Mouse (Mus musculus) midbrain, embryonic 10.5 days (tissue): ENCODE results near the gene Slc25a11. TPM values are rescaled to one million over a fixed set of nuclear protein-coding genes. Genes with fewer than 3 reads are reported as not detected.
A peak's percentile ranks its signal among the peaks of the same experiment; 100 is the strongest.

Experiments
- DNase-seq: peaks from one replicate; pipeline ENCODE4 v3.0.0-alpha.2; 2017; ENCODE audit warnings: low spot score
- H3K27ac ChIP-seq: fragments of 300-500 bp; sonication (generic); replicated peaks from 2 replicates; pipeline ENCODE4 v1.5.1; 2016; ENCODE audit warnings: mild to moderate bottlenecking
- H3K27me3 ChIP-seq: fragments of 300-500 bp; sonication (generic); 2 replicates; pipeline ENCODE4 v1.6.1; 2016; ENCODE audit warnings: low read depth, mild to moderate bottlenecking; ENCODE audit not compliant: poor library complexity, severe bottlenecking
- H3K36me3 ChIP-seq: fragments of 300-500 bp; sonication (generic); 2 replicates; pipeline ENCODE4 v1.6.1; 2016; ENCODE audit warnings: mild to moderate bottlenecking, moderate library complexity
- H3K4me1 ChIP-seq: fragments of 300-500 bp; sonication (generic); 2 replicates; pipeline ENCODE4 v1.6.1; 2016
- H3K4me3 ChIP-seq: fragments of 300-500 bp; sonication (generic); 2 replicates; pipeline ENCODE4 v1.5.1; 2016; ENCODE audit warnings: mild to moderate bottlenecking, moderate library complexity
- H3K9me3 ChIP-seq: fragments of 300-500 bp; sonication (generic); replicated peaks from 2 replicates; pipeline ENCODE4 v1.6.1; 2016; ENCODE audit warnings: mild to moderate bottlenecking
- WGBS: fragments of 180-500 bp; shearing (Covaris S2); methylation state at CpG from one replicate; pipeline ENCODE4 v1.1.7; 2016; 5-methylcytosine and 5-hydroxymethylcytosine counted together
- polyA plus RNA-seq: library from polyadenylated mRNA; unstranded; fragments of >200 nt; fragmentation: Nextera tagmentation; extraction: Ambion mirVana; gene quantifications from 2 replicates; pipeline ENCODE4 v1.2.1, GENCODE M21; 2016

The Slc25a11 gene
- polyA plus RNA-seq, 1 experiment from 2014 or later: 142 TPM

DNA sequence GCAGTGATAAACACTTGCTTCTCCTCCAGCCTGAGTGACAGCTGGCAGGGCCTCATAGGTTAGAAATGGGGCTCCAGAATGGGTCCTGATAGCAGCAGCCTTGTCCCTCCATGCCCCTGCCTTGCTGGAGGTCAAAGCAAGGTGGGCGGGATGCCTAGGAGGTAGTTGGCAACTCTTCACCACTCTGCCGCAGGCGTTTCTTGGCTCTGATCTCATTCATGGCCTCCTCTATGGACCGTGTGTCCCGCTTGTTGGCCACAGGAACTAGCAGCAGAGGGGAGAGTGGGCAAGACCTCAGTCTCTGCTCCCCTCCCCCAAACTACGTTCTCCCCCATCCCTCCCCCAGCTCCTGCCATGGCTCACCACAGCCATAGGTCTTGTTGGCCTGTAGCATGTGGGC, 16.7 kb upstream of the Slc25a11 start:
- Histone ChIP-seq H3K27me3 (no peaks in the 10 kb centered on the region), H3K4me3 (no peak overlapping the region), H3K36me3 (peaks cover 83% of the 10 kb centered on the region), H3K9me3 (no peaks in the 10 kb centered on the region), H3K27ac (no peak overlapping the region), H3K4me1 (peaks cover 18% of the 10 kb centered on the region)
- WGBS: 95% methylated on average over 6 of the region's 6 CpGs
- no peak for DNase-seq

DNA sequence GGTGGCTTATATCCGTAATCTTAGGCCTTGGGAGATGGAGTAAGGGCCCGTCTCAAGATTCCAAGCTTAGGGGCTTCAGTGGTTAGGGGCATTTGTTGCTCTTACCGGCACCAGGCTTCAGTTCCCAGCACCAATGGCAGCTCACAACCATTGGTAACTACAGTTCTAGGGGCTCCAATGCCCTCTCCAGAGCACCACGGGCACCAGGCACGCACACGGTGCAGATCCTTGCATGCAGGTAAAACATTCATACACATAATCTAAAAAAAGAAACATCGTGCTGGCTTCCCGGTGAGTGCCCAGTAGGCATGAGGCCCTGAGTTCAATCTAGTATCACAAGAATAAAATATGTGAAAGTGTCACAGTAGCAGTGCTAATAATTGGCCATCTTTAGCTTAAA, 15.8 kb upstream of the Slc25a11 start:
- WGBS: 85% methylated on average over 8 of the region's 8 CpGs
- Histone ChIP-seq H3K27me3 (no peaks in the 10 kb centered on the region), H3K27ac (no peak overlapping the region), H3K9me3 (no peaks in the 10 kb centered on the region), H3K4me3 (no peak overlapping the region), H3K36me3 (peaks cover 83% of the 10 kb centered on the region), H3K4me1 (peaks cover 21% of the 10 kb centered on the region)
- no peak for DNase-seq

DNA sequence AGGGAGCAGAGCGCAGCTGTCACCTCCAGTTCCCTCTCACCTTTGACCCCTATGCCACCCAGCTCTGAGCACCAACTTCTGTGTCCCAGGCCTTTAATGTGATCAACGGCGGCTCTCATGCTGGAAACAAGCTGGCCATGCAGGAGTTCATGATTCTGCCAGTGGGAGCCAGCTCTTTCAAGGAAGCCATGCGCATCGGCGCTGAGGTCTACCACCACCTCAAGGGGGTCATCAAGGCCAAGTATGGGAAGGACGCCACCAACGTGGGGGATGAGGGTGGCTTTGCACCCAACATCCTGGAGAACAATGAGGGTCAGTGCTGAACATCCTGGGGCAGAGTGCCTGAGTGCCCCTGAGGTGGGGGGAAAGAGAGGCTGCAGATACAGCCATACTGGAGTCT, 13.3 kb upstream of the Slc25a11 start:
- DNase-seq: no peak

DNA sequence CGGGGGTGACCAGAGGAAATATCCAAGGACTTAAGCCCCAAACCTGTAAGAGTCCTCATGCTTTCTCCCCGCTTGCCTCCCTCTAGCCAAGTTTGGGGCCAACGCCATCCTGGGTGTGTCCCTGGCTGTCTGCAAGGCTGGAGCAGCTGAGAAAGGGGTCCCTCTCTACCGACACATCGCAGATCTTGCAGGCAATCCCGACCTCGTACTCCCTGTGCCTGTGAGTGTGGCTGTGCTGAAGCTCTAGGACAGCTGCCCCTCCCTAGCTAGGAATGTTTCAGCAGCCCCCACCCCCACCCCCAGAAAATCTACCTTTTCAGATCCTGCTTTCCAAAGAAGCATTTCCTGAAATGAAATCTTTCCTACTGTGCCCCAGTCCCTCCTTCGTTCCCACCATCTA, 11.7 kb upstream of the Slc25a11 start:
- Histone ChIP-seq H3K36me3 (peaks cover 47% of the 10 kb centered on the region), H3K4me3 (no peak overlapping the region), H3K4me1 (peaks cover 41% of the 10 kb centered on the region), H3K9me3 (no peaks in the 10 kb centered on the region), H3K27me3 (no peaks in the 10 kb centered on the region), H3K27ac (no peak overlapping the region)
- DNase-seq: no peak
- WGBS: 80% methylated on average over 8 of the region's 8 CpGs

More for the DNA sequence above, 13.3 kb upstream of the Slc25a11 start:
- H3K36me3 ChIP-seq: peaks cover 64% of the 10 kb centered on the region
- WGBS: 89% methylated on average over 8 of the region's 8 CpGs
- H3K27ac ChIP-seq: no peak overlapping the region; the same call in 1 of the 2 replicates
- peaks cover 37% of the 10 kb centered on the region for H3K4me1 ChIP-seq
- H3K4me3 ChIP-seq: 0 out of 2 replicates have a peak overlapping the region, but pooled peaks have one; percentile 7
- no peaks in the 10 kb centered on the region for H3K9me3 ChIP-seq
- H3K27me3 ChIP-seq: no peaks in the 10 kb centered on the region

DNA sequence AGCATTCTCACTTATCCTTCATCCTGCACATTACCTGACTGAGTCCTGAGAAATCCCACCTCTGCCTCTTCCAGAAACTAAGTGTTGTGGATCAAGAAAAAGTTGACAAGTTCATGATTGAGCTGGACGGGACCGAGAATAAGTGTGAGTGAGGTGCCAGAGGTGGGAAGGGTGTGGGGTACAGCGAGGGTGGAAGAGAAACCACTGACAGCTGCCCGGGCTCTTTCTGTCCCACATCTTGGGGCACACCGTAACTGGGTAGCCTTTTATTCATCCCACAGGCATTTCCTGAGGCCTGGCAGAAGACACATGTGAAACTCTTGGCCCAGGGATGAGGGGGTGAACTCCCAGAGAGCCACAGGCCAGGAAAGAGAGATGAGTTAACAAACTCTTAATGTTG, 11.2 kb upstream of the Slc25a11 start:
- Histone ChIP-seq H3K4me3 (0 out of 2 replicates have a peak overlapping the region, but pooled peaks have one; percentile 4), H3K4me1 (peaks cover 39% of the 10 kb centered on the region), H3K27ac (peak overlapping the region; percentile 99; the same call in 1 of the 2 replicates), H3K27me3 (no peaks in the 10 kb centered on the region), H3K36me3 (peaks cover 43% of the 10 kb centered on the region), H3K9me3 (no peaks in the 10 kb centered on the region)
- no peak for DNase-seq
- 90% methylated on average over 5 of the region's 5 CpGs for WGBS

DNA sequence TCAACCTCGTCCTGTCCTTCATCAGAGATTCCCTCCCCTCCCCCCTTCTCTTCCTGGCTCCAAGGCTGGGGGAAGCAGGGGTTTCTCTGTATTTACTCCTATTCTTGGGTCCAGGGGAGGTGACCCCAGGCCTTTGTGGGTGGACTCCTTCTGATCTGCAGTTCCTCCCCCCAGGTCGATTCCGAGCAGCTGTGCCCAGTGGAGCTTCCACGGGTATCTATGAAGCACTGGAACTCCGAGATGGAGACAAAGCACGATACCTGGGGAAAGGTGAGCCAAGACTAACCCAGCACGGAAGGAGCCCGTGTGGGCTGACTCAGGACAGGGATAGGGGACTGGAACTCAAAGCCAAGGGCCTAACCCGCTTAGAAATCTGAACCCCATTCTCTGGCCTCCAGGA, 10.7 kb upstream of the Slc25a11 start:
- DNase-seq: no peak
- no peaks in the 10 kb centered on the region for H3K9me3 ChIP-seq
- 64% methylated on average over 9 of the region's 9 CpGs for WGBS
- peaks cover 44% of the 10 kb centered on the region for H3K4me1 ChIP-seq
- 0 out of 2 replicates have a peak overlapping the region, but pooled peaks have one; percentile 4 for H3K4me3 ChIP-seq
- peak overlapping the region; percentile 99 for H3K27ac ChIP-seq
- H3K36me3 ChIP-seq: peaks cover 40% of the 10 kb centered on the region
- H3K27me3 ChIP-seq: no peaks in the 10 kb centered on the region

DNA sequence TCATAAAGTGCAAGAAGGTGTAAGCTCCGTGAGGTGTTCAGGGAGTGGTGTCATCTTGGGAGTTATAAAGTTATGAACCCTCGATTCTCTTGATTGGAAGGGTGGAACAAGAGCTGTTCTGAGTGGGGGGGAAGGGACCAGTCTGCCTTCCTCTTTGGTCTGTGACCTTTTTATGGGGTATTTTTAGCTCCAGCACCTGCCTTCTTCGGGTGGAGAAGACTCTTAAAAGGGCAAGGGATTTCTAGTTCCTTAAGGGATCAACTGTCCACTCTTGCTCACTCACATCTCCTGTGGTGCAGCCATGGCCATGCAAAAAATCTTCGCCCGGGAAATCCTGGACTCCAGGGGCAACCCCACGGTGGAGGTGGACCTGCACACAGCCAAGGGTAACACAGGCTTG, 10.3 kb upstream of the Slc25a11 start:
- Histone ChIP-seq H3K9me3 (no peaks in the 10 kb centered on the region), H3K4me1 (peaks cover 48% of the 10 kb centered on the region), H3K4me3 (0 out of 2 replicates have a peak overlapping the region, but pooled peaks have one; percentile 4), H3K27ac (peak overlapping the region; percentile 99), H3K27me3 (no peaks in the 10 kb centered on the region), H3K36me3 (peaks cover 40% of the 10 kb centered on the region)
- 63% methylated on average over 6 of the region's 6 CpGs for WGBS
- no peak for DNase-seq

DNA sequence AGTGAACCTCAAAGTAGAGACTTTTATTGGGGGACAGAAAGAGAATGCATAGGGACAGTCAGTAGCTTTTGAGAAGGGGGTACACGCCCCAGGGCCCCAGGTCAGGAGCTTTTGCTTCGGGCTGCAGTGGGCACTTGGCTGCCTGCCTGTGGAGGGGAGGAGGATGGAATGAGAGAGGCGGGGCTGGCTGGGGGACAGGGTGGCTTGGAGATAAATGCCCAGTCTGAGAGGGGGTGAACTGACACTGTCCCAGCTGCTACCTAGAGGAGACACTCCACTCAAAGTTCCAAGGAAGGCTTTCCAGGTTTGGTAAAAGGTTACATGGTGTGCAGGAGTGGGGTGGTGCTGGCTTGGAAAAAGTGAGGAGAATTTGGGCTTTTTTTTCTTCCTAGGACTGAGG, 9.7 kb upstream of the Slc25a11 start, which contains the start of gene Eno3:
Gene Eno3, plus strand, starts transcription at position 239 of the 400 bp plus-strand sequence.
- 0% methylated on average over 3 of the region's 3 CpGs for WGBS
- no peaks in the 10 kb centered on the region for H3K9me3 ChIP-seq
- peak within 1 kb of the TSS; percentile 100 for H3K4me3 ChIP-seq
- H3K4me1 ChIP-seq: peaks cover 54% of the 10 kb centered on the region
- H3K27me3 ChIP-seq: no peaks in the 10 kb centered on the region
- H3K27ac ChIP-seq: peak within 1 kb of the TSS; percentile 99
- DNase-seq: peak; percentile 48
- peaks cover 40% of the 10 kb centered on the region for H3K36me3 ChIP-seq

DNA sequence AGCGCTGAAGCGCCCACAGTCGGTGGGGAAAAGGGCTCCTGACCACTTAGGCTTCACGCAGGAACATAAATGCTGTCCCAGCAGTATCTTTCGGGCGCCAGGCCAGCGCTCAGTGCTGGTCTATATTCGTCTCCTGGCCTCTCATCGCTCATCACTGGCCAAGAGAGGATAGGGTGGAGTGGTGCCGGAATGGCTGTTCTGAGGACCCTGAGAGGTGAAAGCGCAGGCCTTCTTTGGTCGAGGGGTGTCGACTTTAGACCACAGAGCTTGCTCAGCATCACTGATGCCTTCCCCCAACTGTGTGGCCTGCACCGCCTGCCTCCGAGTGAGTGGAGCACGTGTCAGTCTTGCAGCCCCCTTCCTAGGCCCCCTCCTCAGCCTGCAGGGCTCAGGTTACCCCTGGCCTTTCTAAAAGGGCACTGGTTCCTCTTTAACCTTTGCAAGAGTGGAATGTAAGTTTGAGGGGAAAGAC, 9.2 kb upstream of the Slc25a11 start:
- peak overlapping the region; percentile 99 for H3K27ac ChIP-seq
- WGBS: 2% methylated on average over 16 of the region's 16 CpGs
- H3K36me3 ChIP-seq: peaks cover 40% of the 10 kb centered on the region
- no peaks in the 10 kb centered on the region for H3K9me3 ChIP-seq
- H3K4me3 ChIP-seq: peak overlapping the region; percentile 100
- DNase-seq: peak; percentile 66
- no peaks in the 10 kb centered on the region for H3K27me3 ChIP-seq
- peaks cover 56% of the 10 kb centered on the region for H3K4me1 ChIP-seq

DNA sequence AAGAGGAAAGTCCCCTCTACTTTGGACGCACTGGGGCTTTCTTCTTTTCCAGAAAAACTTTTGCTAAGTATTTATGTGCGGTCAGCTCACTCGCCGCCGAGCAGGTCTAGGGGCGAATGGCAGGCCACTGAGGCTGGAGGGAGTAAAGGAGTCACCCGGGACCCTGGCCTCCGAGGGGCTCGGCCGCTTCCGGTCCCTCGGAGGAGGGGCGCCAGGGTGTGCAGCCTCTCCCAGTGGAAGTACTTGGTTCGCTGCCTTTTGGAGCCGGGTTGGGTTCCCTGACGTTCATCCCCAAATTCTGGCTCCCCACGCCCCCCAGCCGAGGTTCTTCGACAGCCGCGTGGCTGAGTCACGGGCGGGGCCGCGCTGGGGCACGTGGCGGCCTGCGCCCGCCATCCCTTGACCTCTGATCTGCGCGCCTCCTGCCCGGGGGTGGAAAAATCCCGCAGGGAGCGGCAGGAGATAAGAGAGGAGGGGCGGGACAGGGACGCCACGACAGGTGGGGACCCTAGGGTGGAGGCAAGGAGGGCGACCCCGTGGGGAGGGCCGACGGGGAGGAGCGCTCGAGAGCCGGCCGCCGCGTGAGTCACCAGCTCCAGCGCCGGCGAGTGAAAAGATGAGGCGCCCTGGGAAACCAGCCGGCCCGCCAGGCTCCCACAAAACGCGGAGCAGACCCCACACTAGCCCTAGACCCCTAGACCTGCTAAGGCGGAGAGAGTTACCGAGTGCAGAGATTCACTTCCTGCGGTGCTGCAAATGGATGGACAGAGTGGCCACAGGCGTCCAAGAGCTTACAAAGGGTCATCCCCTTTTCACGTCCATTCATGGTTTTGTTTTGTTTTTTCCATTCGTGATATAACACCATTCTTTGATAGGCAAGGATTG, 8.5 kb upstream of the Slc25a11 start:
- Histone ChIP-seq H3K4me1 (peaks cover 59% of the 10 kb centered on the region), H3K9me3 (no peaks in the 10 kb centered on the region), H3K27me3 (no peaks in the 10 kb centered on the region), H3K27ac (peak overlapping the region; percentile 99), H3K4me3 (peak overlapping the region; percentile 100), H3K36me3 (peaks cover 40% of the 10 kb centered on the region)
- peak; percentile 81 for DNase-seq
- under 1% methylated on average over 61 of the region's 61 CpGs for WGBS

DNA sequence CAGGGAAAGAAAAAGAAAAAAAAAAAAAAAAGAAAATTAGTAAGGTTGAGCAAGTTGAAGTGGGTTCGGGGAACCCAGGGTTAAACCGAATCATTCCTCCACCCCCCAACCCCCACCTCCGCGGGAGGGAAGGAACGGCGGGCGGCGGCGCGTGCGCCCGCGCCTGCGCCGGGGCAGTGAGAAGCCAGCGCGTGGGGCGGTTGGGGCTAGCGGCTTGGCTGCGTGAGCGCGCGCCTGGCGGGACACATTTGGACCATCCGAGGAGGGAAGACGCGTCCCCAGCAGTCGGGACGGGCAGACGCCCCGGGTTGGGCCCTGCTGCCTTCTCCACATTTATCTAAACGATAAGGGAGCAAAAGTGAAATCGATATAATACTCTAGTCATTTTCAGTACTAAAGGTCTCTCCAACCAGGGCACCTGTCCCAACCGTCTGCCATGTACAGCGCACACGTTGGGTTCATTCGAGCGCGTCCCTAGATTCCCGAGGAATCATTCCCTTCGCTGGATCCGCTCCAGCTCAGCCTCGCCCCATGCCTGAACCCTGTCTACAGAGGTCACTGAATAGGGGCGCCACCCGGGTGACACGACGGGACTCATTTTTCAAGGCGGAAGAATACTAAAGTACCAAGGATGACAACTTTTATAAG, 7.8 kb upstream of the Slc25a11 start:
- no peaks in the 10 kb centered on the region for H3K9me3 ChIP-seq
- H3K27ac ChIP-seq: peak overlapping the region; percentile 99
- DNase-seq: peak; percentile 82
- WGBS: 0% methylated on average over 48 of the region's 48 CpGs
- H3K36me3 ChIP-seq: peaks cover 40% of the 10 kb centered on the region
- H3K4me3 ChIP-seq: peak overlapping the region; percentile 100
- no peaks in the 10 kb centered on the region for H3K27me3 ChIP-seq
- peaks cover 62% of the 10 kb centered on the region for H3K4me1 ChIP-seq

DNA sequence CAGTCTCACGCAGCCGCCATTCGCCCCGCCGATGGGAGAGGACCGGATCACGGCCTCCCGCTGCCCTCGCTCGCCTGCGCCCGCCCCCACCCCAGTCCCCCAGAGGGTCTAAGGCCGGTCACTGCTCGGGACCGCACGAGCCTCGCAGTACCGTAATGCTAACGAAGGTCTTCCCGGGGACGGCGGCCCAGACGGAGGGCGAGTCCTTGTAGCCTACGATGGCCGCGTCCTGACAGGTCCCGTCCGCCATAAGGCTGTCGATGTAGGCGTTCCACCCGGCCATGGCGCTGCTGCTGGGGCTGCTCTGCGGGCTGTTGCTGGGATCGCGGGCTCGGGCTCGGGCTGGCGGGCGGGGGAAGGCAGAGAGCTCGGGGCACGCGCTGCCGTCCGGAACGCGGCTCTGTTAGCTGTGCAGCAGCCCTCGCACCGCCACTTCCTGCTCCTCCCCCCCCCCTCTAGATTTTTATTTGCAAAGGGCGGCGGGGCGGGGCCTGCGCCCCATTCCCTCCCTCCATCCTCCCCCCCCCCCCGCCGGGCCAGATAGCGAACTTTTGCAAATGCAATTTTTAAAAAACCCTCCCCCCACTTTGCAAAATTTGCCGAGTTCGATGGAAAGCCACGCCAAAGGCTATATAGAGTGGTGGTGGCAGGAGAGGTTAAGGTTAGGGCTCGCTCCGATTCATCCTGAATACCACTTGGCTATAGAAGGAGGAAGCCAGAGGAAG, 7.1 kb upstream of the Slc25a11 start, which contains the start of gene Pfn1:
Gene Pfn1, minus strand, starts transcription at position 447 of the 725 bp plus-strand sequence.
- no peaks in the 10 kb centered on the region for H3K9me3 ChIP-seq
- H3K4me1 ChIP-seq: peaks cover 62% of the 10 kb centered on the region
- H3K4me3 ChIP-seq: peak within 1 kb of the TSS; percentile 100
- peak within 1 kb of the TSS; percentile 99 for H3K27ac ChIP-seq
- H3K27me3 ChIP-seq: no peaks in the 10 kb centered on the region
- DNase-seq: peak; percentile 84
- peaks cover 41% of the 10 kb centered on the region for H3K36me3 ChIP-seq
- WGBS: under 1% methylated on average over 59 of the region's 61 CpGs
